In the genomic region with DNA sequence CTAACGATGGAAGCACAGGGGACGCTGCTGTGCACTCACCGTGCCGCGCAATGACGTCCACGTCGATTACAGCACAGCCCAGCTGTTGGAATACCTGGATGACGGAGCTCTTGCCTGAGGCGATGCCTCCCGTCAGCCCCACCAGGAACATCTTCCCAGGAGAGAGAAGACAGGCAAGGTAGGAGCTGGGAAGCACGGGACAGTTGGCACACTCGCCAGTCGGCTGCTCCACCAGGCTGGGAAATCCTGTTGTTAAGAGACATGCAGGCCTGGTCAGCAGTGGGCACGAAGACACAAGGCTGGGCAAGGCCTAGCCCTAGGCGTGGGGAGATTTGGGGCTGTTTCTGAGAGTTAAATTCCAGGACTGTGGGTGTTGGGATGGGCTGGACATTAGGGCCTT, we compare ENCODE assay signal across 1 mouse cellular context.
TF ChIP-seq lines count a peak whose summit lies in the region.

No protein-coding gene starts in this region.

TF ChIP-seq in myocyte, 11 proteins besides CTCF, POLR2A, EP300 and RAD21:
- TF ChIP-seq MYOG (IDR thresholded peaks at IDR 0.05; ENCODE audit: control insufficient read depth in 1 of 3, insufficient read depth in 1 of 3, insufficient read length in 2 of 3, low read depth in 2 of 3) (peak in 1 of 3 experiments; percentile 31), CEBPB (IDR thresholded peaks at IDR 0.05; ENCODE audit: insufficient read depth, poor library complexity, severe bottlenecking) (no peak), TCF12 (IDR thresholded peaks at IDR 0.05; ENCODE audit: insufficient read depth, poor library complexity, severe bottlenecking) (no peak)
